Mouse (Mus musculus) small intestine, adult 2 months (tissue): ENCODE data around the gene Mcoln1.

Source experiments
- CTCF ChIP-seq: fragments of 200-500 bp; IDR thresholded peaks from 2 replicates; pipeline ENCODE4 v1.5.1; 2012; ENCODE audit warnings: low read depth, mild to moderate bottlenecking, control low read depth, inconsistent platforms, low read length, moderate library complexity, mixed read lengths; ENCODE audit not compliant: insufficient replicate concordance, insufficient read length; ENCODE audit errors: extremely low read depth
- POLR2A ChIP-seq: fragments of 200-500 bp; IDR thresholded peaks from 2 replicates; pipeline ENCODE4 v1.6.1; 2012; ENCODE audit warnings: low read depth, mild to moderate bottlenecking, control low read depth, inconsistent platforms, low read length, moderate library complexity

DNA sequence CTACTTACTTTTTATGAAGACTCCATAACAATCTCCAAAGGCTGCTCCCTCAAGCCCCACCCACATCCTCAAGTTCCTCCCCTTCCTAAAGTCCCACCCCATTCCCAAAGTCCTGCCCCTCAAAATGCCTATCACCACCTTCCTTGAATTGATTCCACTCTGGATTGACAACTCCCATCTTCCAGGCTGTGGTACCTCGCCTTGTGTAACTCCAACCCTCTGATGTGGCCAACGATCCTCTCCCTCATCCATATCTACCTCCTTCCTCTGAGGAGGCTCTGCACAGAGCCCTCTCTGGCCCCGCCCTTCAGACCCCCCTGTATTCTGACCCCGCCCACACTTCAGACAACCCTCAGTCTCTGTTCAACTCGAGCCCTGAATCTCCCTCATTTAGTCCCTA lies 15.1 kb upstream of the Mcoln1 start:
- TF ChIP-seq POLR2A (no peak), CTCF (no peak)
